Mouse (Mus musculus): ENCODE data around the gene Parp16.

DNA sequence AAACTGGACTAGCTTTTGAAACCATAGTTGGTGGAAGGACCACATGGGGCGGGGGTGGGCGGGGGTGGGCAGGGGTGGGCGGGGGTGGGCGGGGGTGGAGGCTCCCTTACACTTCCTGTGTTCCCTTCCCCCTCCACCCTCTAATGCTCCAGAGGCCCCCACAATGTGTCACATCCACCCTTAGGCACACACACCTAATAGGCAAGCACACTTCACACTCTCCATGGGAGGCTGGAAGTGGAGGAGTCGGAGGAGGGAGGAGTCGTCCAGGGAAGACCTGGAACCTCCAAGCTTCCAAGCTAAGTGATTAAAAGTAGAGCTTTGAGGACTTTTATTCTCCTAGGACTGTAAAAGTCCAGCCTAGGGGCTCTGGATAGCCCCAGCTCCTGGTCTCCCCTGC is 26.6 kb upstream of the Parp16 start:
- no peak for TF ChIP-seq CTCF (IDR thresholded peaks at IDR 0.05; ENCODE audit: insufficient read depth, low read depth, low read length)
- no peak for TF ChIP-seq POLR2A (IDR thresholded peaks at IDR 0.05; ENCODE audit: insufficient read depth, low read depth, low read length)

Data from olfactory bulb, adult 2 months (tissue).